Mouse (Mus musculus) embryonic facial prominence, embryonic 15.5 days (tissue): ENCODE data around the gene Selenoo. TPM values are rescaled to one million over a fixed set of nuclear protein-coding genes. Genes with fewer than 3 reads are reported as not detected.

Experiments
- ATAC-seq: fragments of 200-750 bp; cut with Nextera tagmentation; 2 replicates; pipeline ENCODE4 v1.8.0; 2017; ENCODE audit warnings: low read depth, moderate TSS enrichment; ENCODE audit not compliant: insufficient number of reproducible peaks, low FRiP score, low TSS enrichment
- H3K27ac ChIP-seq: fragments of 300-500 bp; sonication (generic); replicated peaks from 2 replicates; pipeline ENCODE4 v1.5.1; 2015; ENCODE audit warnings: mild to moderate bottlenecking, inconsistent platforms
- H3K27me3 ChIP-seq: fragments of 300-500 bp; sonication (generic); 2 replicates; pipeline ENCODE4 v1.6.1; 2015; ENCODE audit warnings: inconsistent platforms
- H3K36me3 ChIP-seq: fragments of 300-500 bp; sonication (generic); 2 replicates; pipeline ENCODE4 v1.6.1; 2015; ENCODE audit warnings: mild to moderate bottlenecking, inconsistent platforms
- H3K4me1 ChIP-seq: fragments of 300-500 bp; sonication (generic); 2 replicates; pipeline ENCODE4 v1.6.1; 2015; ENCODE audit warnings: inconsistent platforms
- H3K4me2 ChIP-seq: fragments of 300-500 bp; sonication (generic); replicated peaks from 2 replicates; pipeline ENCODE4 v1.6.1; 2015; ENCODE audit warnings: mild to moderate bottlenecking, inconsistent platforms
- H3K4me3 ChIP-seq: fragments of 300-500 bp; sonication (generic); replicated peaks from 2 replicates; pipeline ENCODE4 v1.5.1; 2015; ENCODE audit warnings: mild to moderate bottlenecking, inconsistent platforms
- H3K9ac ChIP-seq: fragments of 300-500 bp; sonication (generic); 2 replicates; pipeline ENCODE4 v1.6.1; 2015; ENCODE audit warnings: inconsistent platforms
- H3K9me3 ChIP-seq: fragments of 300-500 bp; sonication (generic); replicated peaks from 2 replicates; pipeline ENCODE4 v1.6.1; 2016; ENCODE audit warnings: inconsistent platforms
- WGBS: fragments of 180-500 bp; shearing (Covaris S2); methylation state at CpG from one replicate; pipeline ENCODE4 v1.1.7; 2015; 5-methylcytosine and 5-hydroxymethylcytosine counted together
- polyA plus RNA-seq: library from polyadenylated mRNA; unstranded; fragments of >200 nt; fragmentation: Nextera tagmentation; extraction: Ambion mirVana; gene quantifications from 2 replicates; pipeline ENCODE4 v1.2.1, GENCODE M21; 2015

Gene Selenoo
- polyA plus RNA-seq = 20.7 and 20.9 TPM in 2 replicates

- peaks cover 46% of the 10 kb centered on the region for H3K36me3 ChIP-seq
- ATAC-seq = peak; percentile 89
- H3K4me2 ChIP-seq = peak within 1 kb of the TSS; percentile 95
- H3K27me3 ChIP-seq = no peaks in the 10 kb centered on the region
- peak within 1 kb of the TSS; percentile 88 for H3K9ac ChIP-seq
- H3K9me3 ChIP-seq = no peaks in the 10 kb centered on the region
- H3K4me1 ChIP-seq = peaks cover 26% of the 10 kb centered on the region
- 1% methylated on average over 38 of the region's 38 CpGs for WGBS
- H3K4me3 ChIP-seq = peak within 1 kb of the TSS; percentile 75
- H3K27ac ChIP-seq = peak within 1 kb of the TSS; percentile 71; the same call in 1 of the 2 replicates
These were observed at the start of gene Selenoo for GRCm38 (mm10) chr15:89088607-89089247. TSS of gene Selenoo (plus strand) at chr15:89089084.

GRCm38 (mm10) chr15:89044381-89044780, 44.5 kb upstream of the Selenoo start:
- Histone ChIP-seq H3K4me3 (no peak overlapping the region), H3K4me1 (no peaks in the 10 kb centered on the region), H3K27me3 (no peaks in the 10 kb centered on the region), H3K9me3 (no peaks in the 10 kb centered on the region), H3K27ac (no peak overlapping the region), H3K4me2 (no peak overlapping the region), H3K36me3 (no peaks in the 10 kb centered on the region), H3K9ac (no peak overlapping the region)
- ATAC-seq = no peak
- WGBS = 74% methylated on average over 5 of the region's 5 CpGs

GRCm38 (mm10) chr15:89046356-89046755, 42.5 kb upstream of the Selenoo start:
- Histone ChIP-seq H3K9me3 (no peaks in the 10 kb centered on the region), H3K4me3 (no peak overlapping the region), H3K27me3 (no peaks in the 10 kb centered on the region), H3K4me1 (no peaks in the 10 kb centered on the region), H3K27ac (no peak overlapping the region), H3K36me3 (no peaks in the 10 kb centered on the region), H3K4me2 (no peak overlapping the region), H3K9ac (no peak overlapping the region)
- no peak for ATAC-seq
- WGBS = 62% methylated on average over 4 of the region's 4 CpGs

GRCm38 (mm10) chr15:89054666-89055065, 34.2 kb upstream of the Selenoo start:
- 0 out of 2 replicates have a peak, but pooled peaks cover 4% of the 10 kb centered on the region for H3K4me1 ChIP-seq
- no peak overlapping the region for H3K9ac ChIP-seq
- H3K27ac ChIP-seq = no peak overlapping the region
- H3K9me3 ChIP-seq = no peaks in the 10 kb centered on the region
- H3K4me3 ChIP-seq = no peak overlapping the region
- 87% methylated on average over 7 of the region's 7 CpGs for WGBS
- no peak overlapping the region for H3K4me2 ChIP-seq
- peaks cover 28% of the 10 kb centered on the region for H3K27me3 ChIP-seq
- no peaks in the 10 kb centered on the region for H3K36me3 ChIP-seq
- ATAC-seq = no peak

- H3K4me3 ChIP-seq = peak overlapping the region; percentile 58
- no peaks in the 10 kb centered on the region for H3K9me3 ChIP-seq
- peaks cover 47% of the 10 kb centered on the region for H3K27me3 ChIP-seq
- 25% methylated on average over 6 of the region's 6 CpGs for WGBS
- no peak overlapping the region for H3K27ac ChIP-seq
- no peak for ATAC-seq
- H3K4me1 ChIP-seq = peaks cover 9% of the 10 kb centered on the region; the same call in 1 of the 2 replicates
- H3K9ac ChIP-seq = no peak overlapping the region
- H3K36me3 ChIP-seq = no peaks in the 10 kb centered on the region
- no peak overlapping the region for H3K4me2 ChIP-seq
These were observed 30.1 kb upstream of the Selenoo start for GRCm38 (mm10) chr15:89058736-89059135.

GRCm38 (mm10) chr15:89059161-89059931, 29.5 kb upstream of the Selenoo start, which contains the start of gene Panx2:
TSS of gene Panx2 (plus strand) at chr15:89059734.
- under 1% methylated on average over 49 of the region's 57 CpGs for WGBS
- H3K4me1 ChIP-seq = peaks cover 9% of the 10 kb centered on the region; the same call in 1 of the 2 replicates
- peak within 1 kb of the TSS; percentile 58 for H3K4me3 ChIP-seq
- no peak for ATAC-seq
- H3K27ac ChIP-seq = no peak within 1 kb of the TSS
- H3K4me2 ChIP-seq = peak within 1 kb of the TSS; percentile 89
- no peaks in the 10 kb centered on the region for H3K36me3 ChIP-seq
- peak within 1 kb of the TSS; percentile 33 for H3K9ac ChIP-seq
- no peaks in the 10 kb centered on the region for H3K9me3 ChIP-seq
- H3K27me3 ChIP-seq = peaks cover 54% of the 10 kb centered on the region

GRCm38 (mm10) chr15:89060032-89060681, 28.7 kb upstream of the Selenoo start:
- H3K27ac ChIP-seq = no peak overlapping the region
- peaks cover 9% of the 10 kb centered on the region; the same call in 1 of the 2 replicates for H3K4me1 ChIP-seq
- H3K4me3 ChIP-seq = peak overlapping the region; percentile 58
- H3K4me2 ChIP-seq = peak overlapping the region; percentile 89
- WGBS = 2% methylated on average over 45 of the region's 48 CpGs
- H3K9me3 ChIP-seq = no peaks in the 10 kb centered on the region
- ATAC-seq = no peak
- H3K36me3 ChIP-seq = no peaks in the 10 kb centered on the region
- H3K9ac ChIP-seq = peak overlapping the region; percentile 33
- H3K27me3 ChIP-seq = peaks cover 50% of the 10 kb centered on the region

GRCm38 (mm10) chr15:89060811-89061460, 27.9 kb upstream of the Selenoo start:
- Histone ChIP-seq H3K4me3 (no peak overlapping the region), H3K4me2 (no peak overlapping the region; the same call in 1 of the 2 replicates), H3K27ac (no peak overlapping the region), H3K27me3 (peaks cover 55% of the 10 kb centered on the region), H3K36me3 (no peaks in the 10 kb centered on the region), H3K9me3 (no peaks in the 10 kb centered on the region), H3K4me1 (peaks cover 9% of the 10 kb centered on the region; the same call in 1 of the 2 replicates), H3K9ac (no peak overlapping the region)
- 84% methylated on average over 12 of the region's 12 CpGs for WGBS
- ATAC-seq = no peak

- Histone ChIP-seq H3K9me3 (no peaks in the 10 kb centered on the region), H3K27me3 (peaks cover 62% of the 10 kb centered on the region), H3K4me2 (no peak overlapping the region), H3K4me1 (peaks cover 9% of the 10 kb centered on the region; the same call in 1 of the 2 replicates), H3K36me3 (no peaks in the 10 kb centered on the region), H3K27ac (no peak overlapping the region), H3K4me3 (no peak overlapping the region), H3K9ac (no peak overlapping the region)
- no peak for ATAC-seq
- WGBS = 83% methylated on average over 6 of the region's 6 CpGs
These were observed 26.9 kb upstream of the Selenoo start for GRCm38 (mm10) chr15:89061761-89062517.

- no peak for ATAC-seq
These were observed 26.4 kb upstream of the Selenoo start for GRCm38 (mm10) chr15:89062518-89062910.

More at GRCm38 (mm10) chr15:89062518-89062910, 26.4 kb upstream of the Selenoo start:
- H3K4me3 ChIP-seq = no peak overlapping the region
- H3K4me1 ChIP-seq = peaks cover 10% of the 10 kb centered on the region
- H3K9ac ChIP-seq = no peak overlapping the region
- 82% methylated on average over 5 of the region's 5 CpGs for WGBS
- H3K4me2 ChIP-seq = no peak overlapping the region
- peaks cover 65% of the 10 kb centered on the region for H3K27me3 ChIP-seq
- H3K36me3 ChIP-seq = no peaks in the 10 kb centered on the region
- no peaks in the 10 kb centered on the region for H3K9me3 ChIP-seq
- H3K27ac ChIP-seq = no peak overlapping the region
